Mouse (Mus musculus): ENCODE measurements at regions not wholly inside any gene's neighbourhood (a gene's known extent, or its start where the extent isn't known, plus 50 kb on each side); places are given as distances from the start of the nearest gene placed in this dataset.
A peak's percentile ranks its signal among the peaks of the same experiment; 100 is the strongest.

- DNase-seq (ENCODE audit: extremely low read depth) = no peak
- Histone ChIP-seq H3K79me2 (replicated peaks; ENCODE audit: control insufficient read depth, extremely low read depth, insufficient read depth, poor library complexity, severe bottlenecking) (no peaks in the 10 kb centered on the region), H3K27ac (ENCODE audit: insufficient read depth, low read depth) (no peak overlapping the region), H3K36me3 (replicated peaks in 1 of 2; ENCODE audit: control insufficient read depth in 1 of 2, insufficient read depth in 1 of 2, low read length in 1 of 2) (no peaks in the 10 kb centered on the region), H3K4me1 (ENCODE audit: control insufficient read depth in 1 of 2, insufficient read depth in 2 of 2) (peaks cover 0 to 8% of the 10 kb centered on the region in 2 experiments; a peak in 1 of 4 replicates), H3K27me3 (replicated peaks) (no peaks in the 10 kb centered on the region), H3K4me2 (ENCODE audit: insufficient read depth, low read depth, poor library complexity, severe bottlenecking) (0 out of 2 replicates have a peak overlapping the region, but pooled peaks have one; percentile 9), H3K4me3 (replicated peaks in 1 of 3; ENCODE audit: low read depth in 2 of 3, low read length in 2 of 3, poor library complexity in 1 of 3) (no peak overlapping the region), H3K9me3 (replicated peaks; ENCODE audit: low read length) (no peaks in the 10 kb centered on the region), H3K9ac (ENCODE audit: insufficient read depth, low read depth) (no peak overlapping the region)
- dilution Hi-C loops (cut with MboI; ENCODE audit: extremely low pct_ligation_motif_present, extremely low pct_unique_long_range_greater_than_20kb, low sequenced_read_pairs) = no loop called here
- in situ Hi-C loops (cut with MboI; ENCODE audit: low pct_ligation_motif_present, low pct_unique_long_range_greater_than_20kb, low sequenced_read_pairs) = no loop called here
- TF ChIP-seq JUN (IDR thresholded peaks at IDR 0.05; ENCODE audit: insufficient read depth, low read depth, low read length) = no peak
- TF ChIP-seq KAT2A (IDR thresholded peaks at IDR 0.05; ENCODE audit: insufficient replicate concordance, low read length) = no peak
- no peak for TF ChIP-seq MEF2A (IDR thresholded peaks at IDR 0.05; ENCODE audit: borderline replicate concordance, low read depth, low read length)
- TF ChIP-seq CHD2 (IDR thresholded peaks at IDR 0.05; ENCODE audit: low read length) = no peak
- TF ChIP-seq BHLHE40 (IDR thresholded peaks at IDR 0.05; ENCODE audit: low read depth, low read length) = no peak
- no peak for TF ChIP-seq RCOR1 (conservative IDR thresholded peaks at IDR 0.05; ENCODE audit: low read depth, low read length)
- TF ChIP-seq IRF4 (IDR thresholded peaks at IDR 0.05; ENCODE audit: low read depth, low read length) = no peak
- no peak for TF ChIP-seq CHD1 (IDR thresholded peaks at IDR 0.05; ENCODE audit: low read depth, low read length)
- no peak for TF ChIP-seq SIN3A (IDR thresholded peaks at IDR 0.05; ENCODE audit: low read length)
- TF ChIP-seq ELF1 (IDR thresholded peaks at IDR 0.05; ENCODE audit: low read depth, low read length) = no peak
- TF ChIP-seq UBTF (IDR thresholded peaks at IDR 0.05; ENCODE audit: low read depth, low read length) = no peak
- TF ChIP-seq RAD21 (IDR thresholded peaks at IDR 0.05; ENCODE audit: low read depth, low read length) = no peak
Measured at GRCm38 (mm10) chr1:155491205-155492026, 66.5 kb upstream of the Acbd6 start.

- DNase-seq (ENCODE audit: extremely low read depth) = no peak
- H3K27me3 ChIP-seq (replicated peaks) = no peaks in the 10 kb centered on the region
- no peak overlapping the region for H3K4me2 ChIP-seq (ENCODE audit: insufficient read depth, low read depth, poor library complexity, severe bottlenecking)
- dilution Hi-C loops (cut with MboI; ENCODE audit: extremely low pct_ligation_motif_present, extremely low pct_unique_long_range_greater_than_20kb, low sequenced_read_pairs) (no loop called here), in situ Hi-C loops (cut with MboI; ENCODE audit: low pct_ligation_motif_present, low pct_unique_long_range_greater_than_20kb, low sequenced_read_pairs) (no loop called here)
- no peak overlapping the region for H3K9ac ChIP-seq (ENCODE audit: insufficient read depth, low read depth)
- H3K4me3 ChIP-seq (replicated peaks in 1 of 3; ENCODE audit: low read depth in 2 of 3, low read length in 2 of 3, poor library complexity in 1 of 3) = no peak overlapping the region
- no peak overlapping the region for H3K27ac ChIP-seq (ENCODE audit: insufficient read depth, low read depth)
- H3K79me2 ChIP-seq (replicated peaks; ENCODE audit: control insufficient read depth, extremely low read depth, insufficient read depth, poor library complexity, severe bottlenecking) = no peaks in the 10 kb centered on the region
- H3K4me1 ChIP-seq (ENCODE audit: control insufficient read depth in 1 of 2, insufficient read depth in 2 of 2) = peaks cover 0 to 8% of the 10 kb centered on the region in 2 experiments; a peak in 1 of 4 replicates
- TF ChIP-seq BHLHE40 (IDR thresholded peaks at IDR 0.05; ENCODE audit: low read depth, low read length) (no peak), MAFK (IDR thresholded peaks at IDR 0.05; ENCODE audit: insufficient replicate concordance, low read length) (no peak), E2F4 (IDR thresholded peaks at IDR 0.05; ENCODE audit: insufficient replicate concordance, low read depth, low read length) (no peak)
- no peaks in the 10 kb centered on the region for H3K36me3 ChIP-seq (replicated peaks in 1 of 2; ENCODE audit: control insufficient read depth in 1 of 2, insufficient read depth in 1 of 2, low read length in 1 of 2)
- H3K9me3 ChIP-seq (replicated peaks; ENCODE audit: low read length) = no peaks in the 10 kb centered on the region
Measured at GRCm38 (mm10) chr1:155493333-155493732, 64.6 kb upstream of the Acbd6 start.
